Mouse (Mus musculus) myocyte (in vitro differentiated cells): ENCODE measurements around the gene Mad2l2.

Experiments used
- CEBPB ChIP-seq: IDR thresholded peaks from 2 replicates; pipeline ENCODE4 v1.6.1; 2011; ENCODE audit warnings: mild to moderate bottlenecking, moderate library complexity; ENCODE audit not compliant: poor library complexity, insufficient read depth, severe bottlenecking
- E2F4 ChIP-seq: IDR thresholded peaks from one replicate; pipeline ENCODE4 v1.6.1; 2011; ENCODE audit warnings: mild to moderate bottlenecking, control low read depth, moderate library complexity; ENCODE audit not compliant: insufficient read depth
- MAX ChIP-seq: IDR thresholded peaks from one replicate; pipeline ENCODE4 v1.6.1; 2011; ENCODE audit warnings: low read depth, mild to moderate bottlenecking, control low read depth
- MYOD1 ChIP-seq, 3 experiments: IDR thresholded peaks; one replicate each; pipeline ENCODE4 v1.6.1; 2011; ENCODE audit warnings: control low read depth in 2 of 3, low read depth in 2 of 3, mild to moderate bottlenecking in 2 of 3, moderate library complexity in 1 of 3; ENCODE audit not compliant: insufficient read length in 2 of 3, control insufficient read depth in 1 of 3
- MYOG ChIP-seq, 3 experiments: IDR thresholded peaks; one replicate each; pipeline ENCODE4 v1.6.1; 2011; ENCODE audit warnings: control low read depth in 2 of 3, low read depth in 2 of 3, mild to moderate bottlenecking in 2 of 3; ENCODE audit not compliant: insufficient read length in 2 of 3, control insufficient read depth in 1 of 3, insufficient read depth in 1 of 3
- POLR2A ChIP-seq: IDR thresholded peaks from one replicate; pipeline ENCODE4 v1.6.1; 2011; ENCODE audit warnings: low read depth, mild to moderate bottlenecking, control low read depth, moderate library complexity; ENCODE audit not compliant: insufficient read length
- POLR2AphosphoS2 ChIP-seq: IDR thresholded peaks from one replicate; pipeline ENCODE4 v1.6.1; 2011; ENCODE audit warnings: low read depth, control low read depth; ENCODE audit not compliant: insufficient read length
- REST ChIP-seq: IDR thresholded peaks from one replicate; pipeline ENCODE4 v1.6.1; 2011; ENCODE audit warnings: mild to moderate bottlenecking, control low read depth, moderate library complexity; ENCODE audit not compliant: insufficient read depth, insufficient read length
- SRF ChIP-seq: IDR thresholded peaks from one replicate; pipeline ENCODE4 v1.6.1; 2011; ENCODE audit warnings: low read depth; ENCODE audit not compliant: control insufficient read depth, insufficient read length
- TCF12 ChIP-seq: IDR thresholded peaks from one replicate; pipeline ENCODE4 v1.6.1; 2011; ENCODE audit warnings: mild to moderate bottlenecking, control low read depth; ENCODE audit not compliant: poor library complexity, insufficient read depth, severe bottlenecking
- TCF3 ChIP-seq: IDR thresholded peaks from one replicate; pipeline ENCODE4 v1.6.1; 2011; ENCODE audit warnings: low read depth, control low read depth; ENCODE audit not compliant: insufficient read length
- USF1 ChIP-seq: IDR thresholded peaks from one replicate; pipeline ENCODE4 v1.6.1; 2011; ENCODE audit warnings: low read depth, mild to moderate bottlenecking, control low read depth, moderate library complexity

GRCm38 (mm10) chr4:148121982-148122693 lies 8.0 kb upstream of the Mad2l2 start:
- TF ChIP-seq POLR2A (no peak), CEBPB (no peak), TCF12 (peak; percentile 78), USF1 (no peak), POLR2AphosphoS2 (no peak), MYOG (IDR thresholded peaks at IDR 0.05; ENCODE audit: control insufficient read depth in 1 of 3, insufficient read depth in 1 of 3, insufficient read length in 2 of 3, low read depth in 2 of 3) (peak in 2 of 3 experiments; percentile 97 to 98), E2F4 (no peak), TCF3 (peak; percentile 91), MYOD1 (IDR thresholded peaks at IDR 0.05; ENCODE audit: control insufficient read depth in 1 of 3, insufficient read length in 2 of 3, low read depth in 2 of 3) (peak in 2 of 3 experiments; percentile 94 to 97), MAX (no peak), REST (no peak), SRF (no peak)
